Mouse (Mus musculus): ENCODE results near the gene Patz1. TPM values are rescaled to one million over a fixed set of nuclear protein-coding genes. Genes with fewer than 3 reads are reported as not detected.

The Patz1 gene
- total RNA-seq, 2 experiments from 2014 or later, result 26.6 to 30.4 TPM

DNA sequence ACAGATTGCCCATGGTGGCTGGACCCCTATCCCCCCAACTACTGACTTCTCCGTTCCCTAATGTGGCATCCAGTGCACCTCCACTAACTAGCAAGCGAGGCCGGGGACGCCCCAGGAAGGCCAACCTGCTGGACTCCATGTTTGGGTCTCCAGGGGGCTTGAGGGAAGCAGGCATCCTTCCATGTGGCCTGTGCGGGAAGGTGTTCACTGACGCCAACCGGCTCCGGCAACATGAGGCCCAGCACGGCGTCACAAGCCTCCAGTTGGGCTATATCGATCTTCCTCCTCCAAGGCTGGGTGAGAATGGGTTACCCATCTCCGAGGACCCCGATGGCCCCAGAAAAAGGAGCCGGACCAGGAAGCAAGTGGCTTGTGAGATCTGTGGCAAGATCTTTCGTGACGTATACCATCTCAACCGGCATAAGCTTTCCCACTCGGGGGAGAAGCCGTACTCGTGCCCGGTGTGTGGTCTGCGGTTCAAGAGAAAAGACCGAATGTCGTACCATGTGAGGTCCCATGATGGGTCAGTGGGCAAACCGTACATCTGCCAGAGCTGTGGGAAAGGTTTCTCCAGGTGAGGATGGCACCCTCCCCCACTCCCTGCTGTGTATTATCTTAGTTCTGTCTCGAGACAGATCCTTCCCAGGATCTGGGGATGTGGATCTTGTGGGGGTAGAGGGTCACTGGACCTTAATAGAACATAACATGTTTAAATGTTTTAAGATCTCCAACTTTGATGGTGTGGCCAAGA is 2.8 kb downstream of the Patz1 start:
- intact Hi-C loops (cut with DNase I), result loop anchor here (2.0 kb wide), 1 partner anchor 39 kb away; the partner anchor contains the start of gene Pik3ip1

DNA sequence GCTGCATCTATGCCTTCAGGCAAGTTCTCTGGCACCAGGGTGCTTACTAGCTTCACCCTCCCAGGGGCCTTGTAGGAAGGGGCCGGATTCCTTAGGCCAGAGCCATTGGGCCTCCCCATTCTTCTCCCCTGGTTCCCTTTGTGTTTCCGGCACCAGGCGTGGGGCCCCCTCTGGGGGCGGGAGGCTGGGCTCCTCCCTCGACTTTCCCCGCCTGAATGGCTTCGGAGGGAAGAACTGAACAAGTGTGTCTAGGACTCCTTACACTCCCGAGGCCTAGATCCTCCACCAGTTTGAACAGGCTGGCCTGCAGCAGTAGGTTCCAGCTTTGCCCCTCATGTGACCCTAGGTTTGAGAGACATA is 3.4 kb downstream of the Patz1 start:
- intact Hi-C loops (cut with DNase I), result no loop called here
- DNase-seq, result peak; percentile 54 to 56

More for the DNA sequence above, 2.8 kb downstream of the Patz1 start:
- DNase-seq, result peak; percentile 15 to 25

DNA sequence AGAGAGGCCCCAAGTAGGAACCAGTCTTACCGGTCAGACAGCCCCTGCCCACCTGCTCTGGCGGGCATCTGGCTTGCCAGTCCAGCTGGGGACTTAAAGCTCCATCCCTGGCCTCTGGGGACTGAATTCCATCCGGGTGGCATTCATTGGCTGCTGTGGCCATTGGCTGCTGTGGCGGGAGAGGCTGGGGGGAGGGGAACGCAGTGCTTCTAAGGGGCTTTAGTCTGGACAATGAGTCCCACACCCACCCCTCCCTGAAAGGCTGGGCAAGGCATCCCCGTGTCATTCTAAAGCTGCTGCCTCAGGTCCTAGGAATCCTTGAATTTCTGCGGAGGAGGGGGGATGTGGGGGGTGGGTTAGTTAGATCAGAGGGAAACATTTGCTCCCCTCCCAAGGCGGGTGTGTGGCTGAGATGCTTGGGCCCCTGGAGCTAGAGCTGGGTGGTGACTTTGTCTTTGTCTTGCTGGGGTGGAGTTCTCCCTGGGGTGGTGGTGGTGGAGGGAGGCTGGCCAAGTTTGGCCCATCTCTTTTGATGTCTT is 4.1 kb downstream of the Patz1 start:
- DNase-seq, result peak; percentile 23 to 44
- intact Hi-C loops (cut with DNase I), result no loop called here

DNA sequence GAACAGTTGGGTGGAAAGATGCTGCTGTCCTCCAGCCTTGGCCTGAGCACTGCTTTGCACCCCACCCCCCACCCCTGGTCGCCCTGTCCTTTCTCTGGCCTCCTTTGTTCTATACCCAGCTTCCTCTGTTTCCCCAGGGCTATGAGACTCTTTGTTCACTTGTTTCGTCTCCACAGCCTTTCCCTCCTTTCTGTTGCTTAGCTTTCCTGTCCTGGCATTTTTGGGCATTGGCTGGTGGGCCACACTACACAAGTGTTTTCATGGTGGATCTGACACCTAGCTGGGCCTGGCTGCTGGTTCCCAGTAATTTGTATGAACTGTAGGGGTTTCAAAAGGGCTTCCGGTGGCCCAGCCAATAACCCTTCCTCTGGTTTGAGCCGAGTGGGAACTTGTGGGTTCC is 4.7 kb downstream of the Patz1 start:
- DNase-seq, result no peak
- intact Hi-C loops (cut with DNase I), result no loop called here

DNA sequence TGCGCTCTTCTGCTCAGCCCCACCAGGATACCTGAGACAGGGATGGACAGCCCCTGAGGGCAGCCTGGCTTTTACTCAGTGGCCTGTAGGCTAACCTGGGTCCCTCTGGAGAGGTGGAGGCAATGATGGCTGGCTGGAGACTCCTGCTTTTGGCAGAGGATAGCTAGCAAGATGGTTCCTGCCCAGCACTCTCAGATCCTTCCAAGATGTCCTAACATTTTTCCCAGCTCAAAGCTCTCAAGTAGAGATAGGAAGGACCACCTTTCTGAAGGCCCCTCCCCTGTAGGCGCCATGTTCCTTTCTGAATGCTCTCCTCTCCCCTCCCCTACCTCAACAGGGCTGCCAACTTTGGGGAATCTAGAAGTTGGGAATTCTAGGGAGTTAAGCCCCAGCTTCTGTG is 6.0 kb downstream of the Patz1 start:
- intact Hi-C loops (cut with DNase I), result no loop called here
- no peak for DNase-seq

DNA sequence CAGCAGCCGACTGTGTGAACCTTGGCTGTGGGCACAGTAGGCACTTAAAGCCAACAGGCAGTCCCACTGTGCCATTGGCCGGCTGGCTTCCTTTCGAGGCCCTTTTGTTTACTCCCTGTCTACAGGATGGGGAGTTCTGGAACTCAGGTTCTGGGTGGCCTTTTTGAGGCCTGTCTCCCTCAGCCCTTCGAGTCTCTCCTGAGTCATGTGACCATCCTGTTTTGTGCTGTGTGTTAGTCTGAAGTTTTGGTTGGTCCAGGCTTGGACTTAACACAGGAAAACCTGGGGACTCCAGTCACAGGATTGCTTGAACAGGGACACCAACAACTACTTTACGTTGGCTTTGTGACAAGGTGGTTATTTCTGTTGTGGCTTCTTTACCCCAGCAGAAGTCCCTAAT is 7.4 kb downstream of the Patz1 start:
- DNase-seq, result no peak
- intact Hi-C loops (cut with DNase I), result no loop called here

DNA sequence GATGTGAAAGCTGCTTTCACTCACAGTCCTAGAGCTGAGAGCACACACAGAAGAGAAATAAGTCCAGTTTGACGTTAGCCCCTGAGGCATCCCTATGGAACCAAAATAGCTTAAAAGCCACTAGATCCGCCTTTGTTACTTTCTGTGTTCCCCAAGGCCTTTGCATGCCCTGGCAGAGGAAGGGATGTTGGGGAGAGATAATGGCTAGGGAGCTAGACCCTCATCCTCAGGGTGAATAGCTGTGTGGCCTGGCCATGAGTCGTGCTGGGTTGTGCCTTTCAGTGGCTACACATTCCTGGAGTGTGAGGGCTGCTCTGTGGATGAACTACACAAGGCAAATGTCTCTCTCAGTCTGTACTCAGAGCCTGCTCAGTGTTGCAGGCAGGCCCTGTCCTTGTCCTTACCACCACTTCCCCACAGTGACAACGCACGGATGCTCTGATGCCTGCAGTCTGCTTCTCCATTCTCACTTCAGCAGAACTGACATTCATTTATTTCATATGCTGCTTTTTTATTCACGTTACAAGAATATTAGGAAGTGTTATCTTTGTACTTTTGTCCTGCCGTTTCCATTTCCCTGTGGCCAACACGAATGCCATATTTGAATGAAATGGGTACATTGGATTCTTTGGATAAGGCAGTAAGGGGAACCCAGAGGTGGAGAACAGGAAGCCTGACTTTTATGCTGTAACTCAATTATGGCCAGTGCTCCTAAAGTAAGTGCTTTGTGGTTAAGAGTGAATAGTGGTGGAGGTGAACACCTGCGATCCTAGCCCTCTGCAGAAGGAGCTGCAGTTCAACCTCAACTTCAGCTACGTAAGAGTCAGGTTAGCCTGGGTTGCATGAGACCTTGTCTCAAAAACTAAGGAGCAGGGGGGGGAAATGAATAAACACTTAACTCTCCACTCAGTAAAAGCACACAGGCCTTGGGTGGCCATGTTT is 9.5 kb downstream of the Patz1 start:
- no peak for DNase-seq

DNA sequence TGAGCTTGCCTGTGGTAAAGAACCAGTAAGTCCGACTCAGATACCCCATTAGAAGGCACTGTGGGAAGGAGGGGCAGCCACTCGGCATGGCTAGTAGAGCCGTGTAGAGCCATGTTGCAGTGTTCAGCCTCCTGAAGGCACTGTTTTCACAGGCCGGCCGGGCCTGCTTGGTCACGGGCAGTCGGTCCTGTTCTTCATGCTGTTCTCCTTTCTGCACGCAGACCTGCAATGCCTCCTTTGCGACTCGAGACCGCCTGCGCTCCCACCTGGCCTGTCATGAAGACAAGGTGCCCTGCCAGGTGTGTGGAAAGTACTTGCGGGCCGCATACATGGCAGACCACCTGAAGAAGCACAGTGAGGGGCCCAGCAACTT is 10.1 kb downstream of the Patz1 start:
- intact Hi-C loops (cut with DNase I), result no loop called here
- DNase-seq, result no peak

More for the DNA sequence above, 9.5 kb downstream of the Patz1 start:
- intact Hi-C loops (cut with DNase I), result no loop called here

DNA sequence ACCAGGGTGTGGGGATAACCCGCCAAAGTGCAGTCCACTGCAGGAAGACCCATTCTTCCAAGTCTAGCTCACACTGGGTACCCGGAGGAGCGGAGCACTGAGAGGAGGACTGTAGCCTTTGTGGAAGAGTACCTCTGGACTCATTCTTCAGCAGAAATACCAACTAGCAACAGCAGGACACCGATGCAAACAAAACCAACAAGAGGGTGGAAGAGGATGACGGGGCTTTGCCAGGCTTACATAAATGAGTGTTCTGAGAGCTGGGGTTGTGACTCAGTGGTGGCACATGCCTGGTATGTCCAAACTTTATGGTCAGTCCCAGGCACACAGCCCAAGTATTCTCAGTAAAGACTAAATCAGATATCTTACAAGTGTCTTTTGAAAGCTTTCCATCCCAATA is 12.4 kb downstream of the Patz1 start:
- intact Hi-C loops (cut with DNase I), result no loop called here
- DNase-seq, result no peak

DNA sequence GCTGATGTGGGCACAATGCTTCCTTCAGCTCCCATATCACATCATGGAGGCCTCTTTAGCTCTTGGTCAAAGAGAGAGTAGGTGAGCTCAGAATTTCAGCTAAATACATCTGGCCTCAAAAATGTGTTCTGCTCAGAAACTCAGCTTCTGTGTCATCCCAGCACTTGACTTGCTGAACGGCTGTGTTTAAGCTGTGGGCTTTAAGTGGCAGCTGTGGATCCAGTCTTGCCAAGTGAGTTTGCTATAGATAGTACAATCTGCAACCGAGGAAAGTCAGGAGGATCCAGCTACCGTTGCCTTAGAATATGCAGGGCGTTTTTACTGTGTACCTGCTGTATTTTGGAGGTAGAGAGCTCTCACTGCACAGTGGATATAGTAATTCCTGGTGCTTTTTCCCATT is 13.7 kb downstream of the Patz1 start:
- intact Hi-C loops (cut with DNase I), result no loop called here
- no peak for DNase-seq

DNA sequence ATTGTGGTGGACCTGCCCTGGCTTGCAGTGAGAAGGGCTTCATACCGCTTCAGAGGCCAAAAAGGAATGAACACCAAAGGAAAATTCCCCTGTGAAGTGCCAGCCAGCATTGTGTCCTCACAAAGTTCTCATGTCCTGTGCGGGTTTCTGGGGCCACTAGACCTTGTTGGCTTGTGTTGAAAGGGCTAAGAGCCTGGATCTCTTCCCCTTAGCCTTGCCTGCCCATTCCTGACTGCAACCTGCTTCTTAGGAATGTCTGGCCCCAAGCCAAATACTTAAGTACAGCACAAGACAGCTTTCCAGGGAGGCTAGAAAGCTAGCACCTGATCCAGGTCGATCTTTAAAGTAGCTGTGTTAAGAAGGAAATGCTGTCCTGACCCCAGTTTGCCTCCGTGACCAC is 14.1 kb downstream of the Patz1 start:
- intact Hi-C loops (cut with DNase I), result no loop called here
- no peak for DNase-seq

DNA sequence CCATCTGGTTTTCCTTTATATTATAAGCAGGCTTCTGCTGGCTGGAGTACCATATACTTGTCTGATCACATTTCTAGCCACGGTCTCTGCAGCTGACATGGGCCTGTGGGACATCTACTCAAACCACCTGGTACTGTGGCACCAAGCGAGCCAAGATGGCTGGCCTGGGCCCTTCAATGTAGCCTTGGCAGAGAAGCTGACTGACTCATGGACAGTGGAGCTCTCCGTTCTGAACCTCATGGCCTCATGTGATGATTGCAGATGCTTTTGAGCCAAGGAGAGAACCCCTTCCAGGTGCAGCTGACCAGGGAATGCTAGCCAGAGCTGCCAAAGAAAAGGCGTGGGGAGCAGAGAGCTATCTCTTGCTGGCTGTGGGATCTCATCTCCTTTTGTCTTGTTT is 17.1 kb downstream of the Patz1 start:
- intact Hi-C loops (cut with DNase I), result no loop called here
- DNase-seq, result no peak

DNA sequence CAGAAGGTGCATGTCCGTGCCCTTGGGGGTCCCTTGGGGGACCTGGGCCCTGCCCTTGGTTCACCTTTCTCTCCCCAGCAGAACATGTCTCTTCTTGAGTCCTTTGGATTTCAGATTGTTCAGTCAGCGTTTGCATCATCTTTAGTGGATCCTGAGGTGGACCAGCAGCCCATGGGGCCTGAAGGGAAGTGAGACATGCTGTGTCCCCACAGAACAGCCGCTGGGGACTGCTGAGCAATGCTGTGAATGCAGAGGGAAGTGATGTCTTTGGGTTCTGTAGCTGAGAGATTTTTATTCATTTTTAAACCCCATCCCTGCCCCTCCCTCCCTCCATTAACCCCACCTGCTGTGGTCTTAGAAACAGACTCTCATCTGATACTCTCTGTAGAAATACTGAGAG is 19.2 kb downstream of the Patz1 start:
- no peak for DNase-seq
- intact Hi-C loops (cut with DNase I), result no loop called here

DNA sequence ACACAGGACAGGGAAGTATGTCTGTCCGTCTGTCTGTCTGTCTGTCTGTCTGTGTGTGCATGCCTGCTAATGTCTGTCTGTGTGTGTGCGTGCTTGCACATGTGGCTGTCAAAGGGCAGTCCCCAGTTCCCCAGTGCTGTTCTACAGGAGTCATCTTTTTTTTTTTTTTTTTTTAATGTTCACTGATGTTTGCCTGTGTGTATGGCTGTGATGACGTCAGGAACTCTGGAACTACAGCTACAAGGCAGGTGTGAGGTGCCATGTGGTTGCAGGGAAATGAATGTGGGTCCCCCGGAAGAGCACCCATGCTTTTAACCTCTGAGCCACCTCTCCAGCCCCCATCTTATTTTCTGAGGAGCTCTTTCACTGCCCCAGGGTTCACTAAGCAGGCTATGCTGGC is 21.2 kb downstream of the Patz1 start:
- DNase-seq, result no peak
- intact Hi-C loops (cut with DNase I), result no loop called here

DNA sequence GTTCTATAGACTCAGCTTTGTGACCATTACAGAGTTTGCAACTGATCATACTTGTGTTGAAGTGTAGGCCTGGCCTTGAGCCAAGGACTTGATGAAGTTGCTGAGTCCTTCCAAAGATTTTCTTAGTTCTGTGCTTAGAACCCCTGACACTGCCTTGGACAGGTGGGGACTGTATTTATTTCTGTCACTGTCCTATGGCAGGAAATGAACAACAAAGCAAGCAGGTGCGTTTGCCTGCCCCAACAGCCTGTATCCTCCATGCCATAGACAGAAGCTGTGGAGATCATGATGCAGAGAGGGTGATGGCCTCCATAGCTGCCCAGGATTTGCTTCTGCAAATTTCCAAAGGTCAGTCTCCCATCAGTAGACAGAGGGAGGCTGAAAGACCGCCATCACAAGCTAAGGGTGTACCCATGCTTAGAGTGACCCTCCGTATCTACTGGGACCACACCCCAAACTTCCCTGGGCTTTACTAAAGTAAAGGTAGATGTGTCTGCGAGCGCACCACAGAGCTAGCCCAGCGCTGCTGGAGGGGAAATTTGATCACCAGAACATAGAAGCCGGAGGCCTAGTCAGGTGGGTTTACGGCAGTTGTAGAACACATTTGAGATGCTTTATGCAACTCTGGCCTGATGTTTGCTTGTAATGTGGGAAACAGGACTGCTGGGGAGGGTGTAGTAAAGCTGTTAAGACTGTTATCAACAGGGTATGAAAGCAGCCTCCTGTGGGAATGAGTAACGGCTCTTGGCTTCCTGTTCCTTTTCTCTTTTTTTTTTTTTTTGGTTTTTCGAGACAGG is 22.3 kb downstream of the Patz1 start:
- intact Hi-C loops (cut with DNase I), result no loop called here
- DNase-seq, result no peak

DNA sequence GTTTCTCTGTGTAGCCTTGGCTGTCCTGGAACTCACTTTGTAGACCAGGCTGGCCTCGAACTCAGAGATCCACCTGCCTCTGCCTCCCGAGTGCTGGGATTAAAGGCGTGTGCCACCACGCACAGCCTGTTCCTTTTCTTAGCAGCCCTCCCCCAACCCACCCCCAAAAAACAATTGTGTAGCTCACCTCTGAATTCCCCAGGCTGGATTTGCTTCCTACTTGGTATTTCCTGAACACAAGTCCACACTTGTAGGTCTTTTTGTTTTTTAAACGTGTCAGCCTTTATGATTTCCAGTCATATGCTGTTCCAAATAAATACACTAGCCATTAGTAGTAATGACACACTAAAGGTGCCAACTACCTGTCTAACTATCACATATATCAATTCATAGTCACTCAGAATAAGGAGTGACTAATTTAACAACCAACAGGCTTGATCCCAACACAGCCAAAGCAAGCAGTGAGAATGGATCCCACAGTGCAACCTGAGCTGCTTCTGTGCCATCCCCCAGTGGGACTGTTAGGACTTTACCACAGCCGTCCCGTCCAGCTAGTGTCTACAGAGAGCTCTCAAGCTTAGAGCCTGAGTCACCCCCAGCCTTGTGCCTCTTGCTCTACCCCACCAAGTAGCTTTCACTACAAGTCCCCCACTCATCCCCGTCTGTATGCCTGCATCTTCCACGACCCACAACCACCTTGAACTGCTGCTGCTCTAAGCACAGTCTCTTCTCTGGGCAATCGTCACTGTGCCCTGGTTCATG is 23.1 kb downstream of the Patz1 start:
- intact Hi-C loops (cut with DNase I), result no loop called here
- DNase-seq, result no peak

DNA sequence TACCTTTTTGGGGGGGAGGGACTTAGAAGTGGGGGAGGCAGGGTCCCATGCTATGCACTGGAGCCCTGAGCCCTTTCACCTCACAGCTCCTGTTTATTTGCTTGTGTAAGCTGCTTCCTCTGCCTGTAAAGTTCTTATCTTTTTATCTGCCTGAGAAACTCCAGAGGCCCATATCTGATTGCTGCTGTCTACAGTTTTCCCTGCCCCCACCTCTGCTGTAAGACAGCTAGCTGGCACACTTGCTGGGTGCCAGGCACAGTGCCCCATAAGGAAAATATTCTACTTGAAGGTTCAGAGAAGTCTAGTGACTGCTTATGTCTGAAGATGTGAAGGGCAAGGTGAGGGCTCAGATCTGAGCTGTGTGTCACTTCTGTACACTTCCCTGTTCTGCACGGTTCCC is 24.6 kb downstream of the Patz1 start:
- intact Hi-C loops (cut with DNase I), result no loop called here
- DNase-seq, result no peak

DNA sequence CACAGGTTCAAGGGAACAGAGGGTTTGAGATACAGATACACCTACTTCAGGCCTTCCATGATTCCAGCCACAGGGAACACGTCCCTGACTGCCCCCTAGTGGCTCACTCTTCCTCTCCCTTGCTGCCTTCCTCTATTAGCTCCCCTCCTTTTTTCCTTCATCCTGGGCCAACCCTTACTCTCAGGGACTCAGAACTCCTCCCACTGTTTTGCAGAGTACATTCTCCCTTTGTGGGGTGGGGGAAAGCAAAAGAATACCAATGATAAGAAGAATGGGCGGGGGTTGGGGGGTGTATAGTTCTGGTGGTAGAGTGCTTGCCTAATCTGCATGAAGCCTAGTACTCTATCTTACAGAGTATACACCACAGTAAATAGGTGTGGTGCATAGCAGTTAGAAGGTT is 25.5 kb downstream of the Patz1 start:
- intact Hi-C loops (cut with DNase I), result no loop called here
- DNase-seq, result peak; percentile 69 to 70

DNA sequence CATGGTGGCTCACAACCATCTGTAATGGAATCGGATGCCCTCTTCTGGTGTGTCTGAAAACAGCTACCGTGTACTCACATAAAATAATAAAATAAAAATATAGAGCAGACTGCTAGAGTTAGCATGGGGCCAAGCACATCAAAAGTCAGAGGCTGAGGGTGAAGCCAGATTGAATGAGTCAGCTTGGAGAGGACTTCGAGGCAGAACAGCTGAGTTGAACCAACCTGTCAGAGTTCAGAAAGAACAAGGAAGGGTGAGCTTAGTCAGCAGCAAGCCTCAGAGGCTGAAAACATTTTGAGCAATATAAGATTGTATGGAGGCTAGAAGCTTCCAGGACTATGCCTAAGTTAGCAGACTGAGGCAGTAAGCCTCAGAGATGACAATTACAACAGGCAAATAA is 29.6 kb downstream of the Patz1 start:
- no peak for DNase-seq
- intact Hi-C loops (cut with DNase I), result no loop called here

DNA sequence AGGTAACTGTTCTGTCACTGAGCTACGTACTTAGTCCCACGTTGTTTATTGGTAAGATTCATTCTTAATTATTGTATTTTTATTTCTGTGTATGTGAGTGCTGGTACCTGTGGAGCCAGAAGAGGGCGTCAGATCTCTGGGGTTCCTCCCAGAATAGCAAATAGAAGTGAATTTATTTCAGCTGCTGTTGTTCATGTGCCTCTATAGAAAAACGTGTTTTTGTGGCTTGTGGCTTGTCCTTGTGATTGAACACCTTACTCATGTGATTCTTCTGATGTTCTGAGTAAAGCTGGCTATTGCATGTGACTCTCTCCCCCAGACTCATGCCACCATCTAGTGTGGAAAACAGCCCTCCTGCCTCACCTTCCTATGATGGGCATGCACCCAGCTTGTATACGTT is 39.6 kb downstream of the Patz1 start:
- no peak for DNase-seq
- intact Hi-C loops (cut with DNase I), result no loop called here

Measured in heart, postnatal 14 days (tissue).